Mouse (Mus musculus): ENCODE data around the gene Pfn1.

DNA sequence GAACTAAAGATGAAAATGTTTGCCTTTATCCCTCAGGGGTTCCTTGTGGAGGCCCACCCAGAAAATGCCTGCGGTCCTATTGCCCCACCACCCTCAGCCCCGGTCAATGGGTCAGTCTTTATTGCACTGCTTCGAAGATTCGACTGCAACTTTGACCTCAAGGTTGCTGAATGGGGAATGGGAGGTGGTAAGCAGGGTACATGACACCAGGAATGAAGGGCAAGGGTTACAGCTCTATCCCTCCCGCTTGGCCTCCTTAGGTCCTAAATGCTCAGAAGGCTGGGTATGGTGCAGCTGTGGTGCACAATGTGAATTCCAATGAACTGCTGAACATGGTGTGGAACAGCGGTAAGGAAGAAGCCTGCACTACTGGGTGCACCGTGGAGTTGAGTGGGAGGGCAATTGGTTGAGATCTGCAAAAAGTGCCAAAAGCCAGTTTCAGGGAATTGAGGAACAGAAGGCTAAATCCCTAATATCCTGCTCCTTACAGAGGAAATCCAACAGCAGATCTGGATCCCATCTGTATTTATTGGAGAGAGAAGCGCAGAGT lies 5.2 kb downstream of the Pfn1 start:
- TF ChIP-seq POLR2A (IDR thresholded peaks at IDR 0.05; ENCODE audit: extremely low read depth, insufficient read depth, low read length) (no peak), CTCF (IDR thresholded peaks at IDR 0.05; ENCODE audit: low read depth, low read length) (no peak)

Data from liver, adult 2 months (tissue).